Mouse (Mus musculus) inflammation-experienced regulatory T-cells, adult 6 months (primary cell): ENCODE results near the gene Gm19410. TPM values are rescaled to one million over a fixed set of nuclear protein-coding genes. Genes with fewer than 3 reads are reported as not detected.

Experiments
- ATAC-seq: one replicate; pipeline ENCODE4 v1.8.0; 2017
- polyA plus RNA-seq, 3 experiments: library from polyadenylated mRNA; unstranded; fragments of 100-300 nt; shearing (Covaris generic); gene quantifications; one replicate each; pipeline ENCODE4 v1.2.1; 2017

Gm19410 gene
- polyA plus RNA-seq: not detected

DNA sequence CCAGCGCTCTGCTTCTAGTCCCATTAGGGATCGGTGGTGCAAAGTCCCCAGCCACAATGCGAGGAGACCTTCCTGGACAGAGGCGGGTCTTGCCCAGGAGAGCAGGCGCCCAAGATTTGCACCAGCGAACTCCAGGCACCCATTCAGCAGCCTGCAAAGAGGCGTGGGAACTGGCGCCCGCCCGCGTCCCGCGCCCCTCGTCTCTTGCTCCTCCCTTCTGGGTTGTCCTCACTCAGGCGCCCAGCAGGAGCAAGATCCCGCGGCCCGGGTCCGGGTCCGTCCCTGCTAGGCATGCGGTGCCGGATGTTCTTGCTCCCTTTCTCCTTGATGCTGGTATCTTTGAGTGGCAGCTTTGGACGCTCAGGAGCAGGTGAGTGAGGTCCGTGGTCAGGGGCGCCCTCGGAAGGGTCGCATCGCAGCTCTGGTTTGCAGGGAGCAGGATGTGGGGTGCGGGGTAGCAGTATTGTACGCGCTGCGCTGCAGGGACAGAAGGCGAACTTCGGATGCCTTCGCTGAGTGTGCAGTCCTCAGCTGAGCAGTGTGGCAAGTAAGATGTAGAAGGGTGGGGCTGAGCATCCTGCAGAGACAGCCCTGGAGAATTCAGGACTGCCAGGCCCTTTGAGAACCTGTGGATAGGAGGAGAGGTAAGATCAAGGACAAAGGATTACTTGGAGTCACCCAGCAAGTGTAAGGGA is at the start of gene Gm19410:
Gene Gm19410 (plus strand): TSS at position 292 of the 695 bp plus-strand sequence.
- ATAC-seq: no peak

DNA sequence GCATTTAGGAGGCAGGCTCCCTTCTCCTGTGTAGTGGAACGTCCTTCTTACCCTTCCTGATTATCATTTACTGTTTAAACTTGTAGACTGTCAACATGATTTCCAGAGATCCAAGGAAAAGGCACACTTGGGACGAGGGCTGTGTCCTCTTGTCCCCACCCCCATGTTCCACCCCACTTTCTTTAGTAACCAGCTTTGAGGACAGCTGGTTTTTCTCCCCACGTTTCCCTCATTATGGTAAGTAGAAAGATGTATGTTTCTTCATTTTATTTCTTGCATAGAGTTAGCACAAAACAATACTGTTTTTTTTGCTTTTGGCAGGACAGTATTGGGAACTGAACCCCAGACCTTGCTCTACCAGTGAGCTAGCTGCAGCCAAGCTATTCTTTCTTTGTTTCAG is 34.8 kb upstream of the Gm19410 start:
- ATAC-seq: no peak

DNA sequence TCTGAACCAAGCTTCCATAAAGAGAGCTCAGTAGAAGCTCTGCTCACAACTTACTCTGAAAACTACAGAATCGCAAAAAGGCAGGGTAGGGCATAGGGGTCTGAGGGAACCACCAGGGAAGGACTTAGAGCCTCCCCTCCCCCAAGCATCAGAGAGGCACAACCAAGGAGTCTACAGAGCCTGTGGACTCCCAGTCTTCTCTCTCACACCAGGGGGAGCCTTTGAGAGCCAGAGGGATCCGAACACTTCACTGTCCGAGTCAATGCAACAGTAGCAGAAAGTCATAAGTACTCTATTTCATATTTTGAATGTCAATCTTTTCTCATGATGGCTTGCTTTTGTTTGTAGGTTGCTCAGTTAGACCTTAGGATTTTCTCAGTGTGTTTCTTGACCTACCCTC is 30.2 kb upstream of the Gm19410 start:
- ATAC-seq: no peak

DNA sequence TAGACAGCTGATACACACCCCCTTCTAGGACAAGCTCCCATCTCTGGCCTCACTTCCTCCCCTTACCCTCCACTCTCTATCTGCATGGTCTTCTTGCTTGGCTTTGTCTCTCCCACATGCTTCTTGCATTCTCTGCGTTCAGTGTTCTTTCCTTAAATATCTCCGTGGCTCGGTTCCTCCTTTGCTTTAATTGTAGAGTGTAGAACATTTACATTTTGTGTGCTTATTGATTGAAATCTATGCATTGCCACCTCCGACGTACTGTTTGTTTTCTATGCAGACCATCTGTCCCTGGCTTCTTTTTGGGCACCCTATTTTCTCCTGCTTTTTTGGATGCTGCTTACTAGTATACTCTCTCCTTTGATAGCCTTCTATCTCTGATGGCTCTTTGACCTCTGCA is 9.4 kb upstream of the Gm19410 start:
- no peak for ATAC-seq

DNA sequence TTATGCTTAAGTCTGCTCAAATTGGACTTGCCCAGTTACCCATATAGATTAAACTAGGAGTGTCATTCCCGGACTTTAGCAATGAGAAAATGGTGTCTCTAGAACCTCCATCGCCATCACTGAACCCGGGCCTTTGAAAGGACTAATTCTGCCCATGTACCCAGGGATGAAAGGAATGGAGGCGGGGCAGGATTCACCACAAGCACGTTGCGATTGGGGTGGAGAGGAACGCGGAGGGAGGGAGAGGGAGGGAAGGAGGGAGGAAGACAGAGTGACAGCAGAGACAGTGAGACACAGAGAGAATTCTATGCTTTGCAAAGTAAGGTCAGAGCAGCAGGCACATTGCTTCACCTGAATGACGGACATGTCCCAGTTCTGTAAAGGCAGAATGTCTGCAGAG is 570 bp upstream of the Gm19410 start:
- ATAC-seq: no peak

DNA sequence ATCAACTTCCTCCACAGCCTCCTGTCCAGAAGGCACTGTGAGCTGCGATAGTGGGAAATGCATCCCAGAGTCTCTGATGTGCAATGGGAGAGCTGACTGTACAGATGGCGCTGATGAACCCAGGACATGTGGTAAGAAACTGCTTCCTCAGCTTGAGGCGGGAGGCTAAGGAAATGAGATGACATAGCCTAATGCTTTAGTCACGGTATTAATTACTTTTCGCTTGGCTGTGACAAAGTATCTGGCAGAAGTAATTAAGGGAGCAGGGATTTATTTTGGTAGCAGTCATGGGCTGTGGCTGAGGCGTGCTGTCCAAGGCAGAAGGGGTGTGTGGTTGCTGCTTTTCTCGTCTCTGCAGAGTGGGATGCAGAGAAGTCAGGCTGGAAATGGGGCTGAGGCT is 7.9 kb downstream of the Gm19410 start:
- no peak for ATAC-seq
